Mouse (Mus musculus) embryo, embryonic 11 days (tissue): ENCODE data around the gene Fgfr2.
"Not testable (repeated sequence)": the region's sequence is repeated elsewhere in the genome, so short reads cannot be mapped to it uniquely, and the experiment has no call there.

Experiments used
- DNase-seq: peaks from one replicate; pipeline ENCODE4 v3.0.0-alpha.2; 2015

Gene Fgfr2

DNA sequence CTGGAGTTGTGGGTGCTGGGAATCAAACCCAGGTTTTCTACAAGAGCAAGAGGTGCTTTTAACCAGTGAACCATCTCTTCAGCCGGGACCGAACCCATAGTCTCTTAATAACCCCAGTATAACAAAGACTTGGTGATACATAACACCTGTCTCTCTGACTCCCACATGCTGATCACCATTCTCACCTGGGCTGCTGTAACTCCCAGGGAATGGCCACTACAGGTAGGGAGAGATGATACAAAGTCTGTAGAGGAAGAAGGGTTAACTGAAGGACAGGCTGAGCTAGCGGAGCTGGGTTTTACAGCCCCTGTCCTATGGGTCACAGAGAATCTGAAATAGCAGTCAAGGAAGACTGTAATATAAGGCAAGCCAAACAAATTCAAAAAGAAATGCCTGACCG is 2580.0 kb downstream of the Fgfr2 start:
- DNase-seq = no peak

DNA sequence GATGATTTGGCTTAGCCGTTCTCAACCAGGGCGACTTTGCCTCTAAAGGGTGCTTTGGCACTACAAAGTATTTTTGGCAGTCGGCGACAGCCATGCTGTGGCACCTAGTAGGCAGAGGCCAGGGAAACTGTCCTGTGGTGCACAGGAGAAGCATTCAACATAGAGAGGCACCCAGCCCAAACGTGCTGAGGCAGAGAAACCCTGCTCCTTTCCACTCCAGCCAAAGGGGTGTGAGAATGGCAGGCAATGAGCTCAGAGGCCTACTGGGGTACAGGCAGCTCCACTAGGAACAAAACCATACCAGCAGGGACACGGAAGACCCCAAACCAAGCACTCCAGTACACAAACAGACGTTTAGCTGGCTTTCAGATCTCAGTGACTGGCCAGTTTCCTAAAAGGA is 2583.0 kb downstream of the Fgfr2 start:
- DNase-seq = no peak

DNA sequence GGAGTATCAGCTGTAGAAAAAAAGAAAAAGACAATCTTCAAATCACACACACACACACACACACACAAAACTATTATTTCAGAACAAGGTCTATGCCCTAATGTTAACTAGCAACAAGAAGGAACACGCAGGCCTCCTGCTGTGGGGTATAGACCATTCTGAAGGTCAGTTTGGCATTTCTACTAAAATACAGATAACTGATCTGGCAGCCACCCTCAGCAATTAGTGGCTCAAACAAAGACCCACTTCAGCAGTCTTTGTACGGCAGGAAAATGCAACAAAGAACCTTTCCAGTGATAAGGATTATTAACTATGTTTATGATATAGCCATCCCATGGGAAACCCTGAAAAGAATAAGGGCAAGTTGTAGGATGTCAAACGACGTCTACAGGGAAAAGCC is 2586.1 kb downstream of the Fgfr2 start:
- no peak for DNase-seq

DNA sequence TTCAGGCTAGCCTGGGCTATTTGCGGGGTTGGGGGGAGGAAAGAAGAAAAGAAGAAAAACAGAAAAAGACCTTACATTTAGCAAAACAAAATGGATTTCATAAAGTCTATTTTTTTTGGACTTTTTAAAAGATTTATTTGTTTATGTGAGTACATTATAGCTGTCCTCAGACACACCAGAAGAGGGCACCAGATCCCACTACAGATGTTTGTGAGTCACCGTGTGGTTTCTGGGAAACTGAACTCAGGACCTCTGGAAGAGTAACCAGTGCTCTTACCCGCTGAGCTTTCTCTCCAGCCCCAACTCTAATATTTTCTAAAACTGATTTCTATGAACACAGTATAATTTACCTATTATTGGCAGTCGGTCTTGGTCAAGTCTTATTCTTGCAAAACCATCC is 2588.0 kb downstream of the Fgfr2 start:
- no peak for DNase-seq

DNA sequence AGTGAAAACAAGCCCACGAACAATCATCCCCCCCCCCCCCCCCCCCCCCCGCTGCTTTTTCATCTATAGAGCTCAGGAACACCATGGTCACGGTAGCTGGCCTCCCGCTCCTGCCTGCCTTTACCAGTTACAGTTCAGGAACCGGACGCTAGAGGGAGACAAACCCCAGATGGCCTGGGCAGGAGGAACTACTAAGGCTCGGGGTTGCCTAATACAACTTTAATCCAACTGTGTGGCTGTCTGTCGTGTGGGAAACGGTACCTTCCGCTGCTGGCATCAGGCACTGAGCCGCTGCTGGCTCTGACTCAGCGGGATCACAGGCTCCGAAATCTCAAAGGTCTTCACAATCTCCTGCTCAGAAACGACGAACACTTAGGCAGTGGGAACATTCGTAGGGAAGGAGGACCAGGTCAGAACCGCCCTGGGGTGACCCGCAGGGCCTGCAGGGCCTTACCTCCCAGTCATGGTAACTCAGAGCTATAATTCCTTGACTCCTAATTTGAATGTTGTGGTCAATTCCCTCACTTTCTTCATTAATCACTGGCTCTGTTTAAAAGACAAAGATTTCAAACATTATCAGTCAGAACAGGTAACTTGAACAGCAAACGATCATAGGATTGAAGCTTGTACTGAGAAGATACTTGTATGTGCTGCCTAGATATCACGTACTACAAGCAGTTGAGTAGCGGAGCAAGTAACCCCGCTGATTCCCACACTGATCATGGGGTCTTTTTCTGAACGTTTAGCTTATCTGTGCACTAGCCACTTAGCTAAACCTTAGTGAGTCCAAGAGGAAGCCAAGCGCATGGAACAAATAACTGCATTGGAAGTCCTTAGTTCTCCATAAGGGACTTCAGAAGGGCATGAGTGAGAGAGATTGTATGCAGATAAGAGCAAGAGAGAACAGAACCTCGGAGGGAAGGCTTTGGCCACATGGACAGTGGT is 2589.6 kb downstream of the Fgfr2 start:
- peak; percentile 84 for DNase-seq

DNA sequence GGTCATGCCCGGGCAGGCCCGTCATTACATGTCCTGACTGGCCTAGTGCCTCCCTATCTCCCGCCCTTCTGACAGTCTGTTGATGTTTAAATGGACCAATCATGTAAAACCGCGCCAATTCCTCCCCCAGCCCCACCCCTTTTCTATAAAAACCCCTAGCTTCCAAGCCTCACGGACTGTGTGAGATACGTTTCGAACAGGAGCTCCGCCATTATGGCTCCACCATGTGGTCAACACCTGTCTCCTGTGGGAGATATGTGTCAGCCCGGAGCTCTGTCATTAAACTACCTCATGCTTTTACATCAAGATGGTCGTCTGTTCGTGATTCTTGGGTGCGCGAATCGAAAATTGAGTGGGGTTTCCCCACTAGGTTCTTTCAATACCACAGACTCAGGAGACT is 2592.0 kb downstream of the Fgfr2 start:
- not testable (repeated sequence) for DNase-seq

DNA sequence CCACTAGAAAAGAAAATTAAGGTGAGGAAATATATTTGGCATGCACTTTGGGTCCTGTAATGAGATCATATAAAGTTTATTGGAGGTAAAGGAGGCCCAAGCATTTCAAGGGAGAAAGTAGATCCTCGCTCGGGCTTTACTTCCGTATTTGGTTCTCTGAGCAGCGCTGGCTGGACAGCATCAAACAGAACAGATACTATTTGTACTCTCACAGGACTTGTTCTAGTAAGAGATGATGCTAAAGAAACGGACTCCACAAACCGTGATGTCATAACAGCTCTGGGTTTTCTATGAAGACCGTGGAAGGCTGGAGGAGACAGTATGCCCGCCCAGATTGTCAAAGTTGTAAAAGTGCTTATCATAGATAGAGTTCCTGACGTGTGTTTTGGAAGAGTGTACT is 2595.8 kb downstream of the Fgfr2 start:
- no peak for DNase-seq

DNA sequence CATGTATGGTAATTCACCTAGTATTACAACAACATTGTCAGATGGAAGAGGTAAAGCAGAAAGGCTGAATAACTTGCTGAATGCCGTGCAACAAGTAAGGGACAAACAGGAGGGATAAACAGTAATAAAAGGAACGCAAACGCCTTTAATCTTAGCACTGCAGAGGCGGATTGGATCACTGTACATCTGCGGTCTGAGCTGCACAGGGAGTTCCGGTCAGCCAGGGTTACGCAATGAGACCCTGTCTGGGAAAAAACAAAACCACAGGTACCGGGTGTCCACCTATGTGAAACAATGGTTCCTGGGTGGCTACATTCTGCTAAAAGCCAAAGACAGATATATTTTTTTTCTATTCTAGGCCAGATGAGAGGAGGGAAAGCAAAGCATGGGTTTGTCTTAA is 2599.7 kb downstream of the Fgfr2 start:
- no peak for DNase-seq

DNA sequence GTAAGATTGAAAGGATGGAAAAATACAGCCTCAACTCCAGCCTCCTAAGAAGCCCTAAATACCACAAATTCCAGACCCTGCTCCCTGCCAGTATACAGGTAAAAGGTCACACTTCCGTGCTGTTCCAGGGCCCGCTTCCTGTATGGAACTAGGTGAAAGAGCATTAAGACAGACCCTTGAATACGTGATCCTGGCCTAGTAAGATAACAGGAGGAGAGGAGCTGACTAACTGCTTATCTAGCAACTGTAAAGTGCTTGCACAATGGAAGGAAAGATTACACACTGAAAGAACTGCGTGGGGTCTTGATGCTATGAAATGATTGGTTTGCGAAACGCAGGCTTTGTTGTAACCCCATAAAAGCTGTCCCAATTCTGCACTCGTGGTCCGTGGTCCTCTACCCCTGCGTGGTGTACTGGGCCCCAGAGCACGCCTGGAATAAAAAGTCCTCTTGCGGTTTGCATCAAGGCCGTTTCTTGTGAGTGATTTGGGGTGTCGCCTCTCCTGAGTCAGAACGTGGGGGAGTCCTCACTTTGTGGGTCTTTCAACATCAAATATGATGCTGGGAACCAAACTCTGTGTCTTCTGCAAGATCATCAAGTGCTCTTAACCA is 2602.2 kb downstream of the Fgfr2 start:
- peak; percentile 16 for DNase-seq

DNA sequence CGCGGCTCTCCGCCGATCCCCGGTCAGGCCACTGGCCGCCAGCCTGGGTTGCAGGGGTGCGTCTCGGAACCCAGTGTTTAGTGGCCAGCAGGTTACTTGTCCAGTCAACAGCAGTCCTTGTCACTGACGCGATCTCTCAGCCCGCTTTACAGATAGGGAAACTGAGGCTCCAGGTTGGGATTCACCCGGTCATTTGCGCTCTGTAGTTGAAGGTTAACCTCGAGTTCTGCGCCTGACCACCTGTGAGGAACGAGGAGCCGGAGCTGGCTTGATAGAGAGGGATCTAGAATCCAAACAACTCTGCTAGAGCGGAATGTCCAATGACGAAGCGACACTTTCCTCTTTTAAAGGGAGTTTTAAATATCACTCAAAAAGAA is 2603.1 kb downstream of the Fgfr2 start, which contains the start of gene Ate1:
Gene Ate1, minus strand, starts transcription at position 321 of the 377 bp plus-strand sequence.
- DNase-seq = no peak

DNA sequence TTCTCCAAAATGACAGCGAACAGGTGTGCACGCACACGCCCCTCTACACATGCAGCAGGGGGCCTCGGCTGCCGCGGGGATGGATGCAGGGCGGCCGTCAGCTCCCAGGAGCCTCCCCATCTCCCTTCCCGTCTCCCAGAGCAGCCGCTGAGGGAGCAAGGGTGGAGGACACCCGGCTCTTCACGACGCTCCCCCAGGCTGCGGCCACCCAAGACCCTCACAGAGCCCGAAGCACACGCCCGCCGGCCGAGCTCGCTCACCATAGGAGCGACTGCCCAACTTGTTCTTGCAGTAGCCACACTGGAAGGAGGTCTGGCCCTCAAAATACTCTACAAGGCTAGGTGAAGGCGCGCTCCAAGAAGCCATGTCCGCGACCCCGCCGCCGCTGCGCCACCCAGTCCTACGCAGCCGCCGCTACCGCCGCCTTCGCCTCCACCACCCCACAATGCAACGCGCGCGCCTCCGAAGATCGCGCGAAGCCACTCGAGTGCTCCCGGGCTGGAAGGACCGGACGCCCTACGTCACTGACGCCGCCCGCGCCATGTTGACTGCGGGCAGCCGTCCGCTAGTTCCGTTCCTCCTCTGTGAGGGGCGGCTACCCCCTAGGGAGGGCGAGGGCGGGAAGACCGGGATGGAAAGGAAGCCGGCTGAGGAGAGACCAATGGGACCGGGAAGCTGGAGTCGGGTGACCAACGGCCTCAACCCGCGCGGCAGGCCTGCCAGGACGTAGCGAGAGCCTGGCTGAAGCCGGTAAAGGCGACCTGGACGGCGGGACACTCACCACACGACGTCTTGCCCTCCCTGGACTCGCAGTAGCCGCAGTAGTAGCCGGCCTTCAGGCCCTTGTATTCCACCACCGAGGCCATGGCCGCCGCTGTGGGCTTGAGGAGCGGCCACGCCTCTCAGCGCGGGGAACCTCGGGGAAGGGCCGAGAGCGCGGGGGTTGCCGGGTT is 2603.8 kb downstream of the Fgfr2 start:
- DNase-seq = peak; percentile 99

DNA sequence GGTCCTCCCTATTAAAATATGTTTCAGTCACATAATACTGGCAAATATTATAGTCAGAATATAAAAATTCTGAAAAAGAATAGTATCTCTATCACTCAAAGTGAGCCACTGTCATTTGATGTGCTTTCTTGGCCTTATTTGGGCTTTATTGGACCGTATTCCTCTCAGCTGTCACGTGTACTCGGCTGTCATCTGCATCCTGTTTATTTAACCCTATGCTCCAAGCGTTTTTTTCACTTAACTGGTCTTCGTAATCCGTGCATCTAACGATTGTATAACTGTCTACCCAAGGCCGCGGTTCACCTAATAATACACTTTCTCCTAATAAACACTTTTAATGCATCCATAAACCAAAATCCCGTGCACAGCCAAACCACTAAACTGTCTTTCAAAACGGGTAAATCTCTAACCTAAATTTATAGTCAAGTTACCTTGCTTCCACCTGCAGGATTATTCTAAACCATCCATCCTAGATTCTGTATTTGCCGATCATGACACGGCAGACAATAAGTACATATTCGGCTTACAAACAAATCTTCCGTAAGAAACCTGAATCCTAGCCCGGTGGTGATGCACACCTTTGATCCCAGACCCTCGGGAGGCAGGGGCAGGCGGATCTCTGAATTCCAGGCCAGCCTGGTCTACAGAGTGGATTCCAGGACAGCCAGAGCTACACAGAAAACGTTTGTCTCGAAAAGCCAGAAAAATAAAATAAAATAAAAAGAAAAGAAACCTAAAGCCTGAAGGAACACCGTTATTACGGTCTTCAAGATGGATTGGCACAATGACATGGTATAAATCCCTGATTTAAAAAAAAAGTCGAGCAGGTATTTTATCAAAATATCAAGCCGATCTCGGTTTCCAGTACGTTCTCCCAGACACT is 2604.7 kb downstream of the Fgfr2 start:
- DNase-seq = no peak

DNA sequence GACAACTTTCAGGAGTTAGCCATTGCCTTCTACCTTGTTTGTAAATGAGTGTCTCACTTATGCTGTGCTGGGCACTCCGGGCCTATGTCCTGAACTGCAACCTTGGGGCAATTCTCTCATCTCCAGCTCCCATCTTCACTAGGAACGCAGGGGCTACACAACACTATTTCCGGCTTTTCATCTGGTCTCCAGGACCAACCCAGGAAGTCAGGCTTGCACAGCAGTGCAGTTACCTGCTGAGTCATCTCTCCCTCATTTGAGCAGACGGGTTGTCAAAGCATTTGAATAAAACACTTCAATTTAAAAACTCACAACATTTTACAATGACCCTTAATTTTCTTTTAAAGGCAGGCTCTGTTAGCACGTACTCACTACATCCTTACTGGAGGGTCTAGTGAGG is 2612.9 kb downstream of the Fgfr2 start:
- no peak for DNase-seq

DNA sequence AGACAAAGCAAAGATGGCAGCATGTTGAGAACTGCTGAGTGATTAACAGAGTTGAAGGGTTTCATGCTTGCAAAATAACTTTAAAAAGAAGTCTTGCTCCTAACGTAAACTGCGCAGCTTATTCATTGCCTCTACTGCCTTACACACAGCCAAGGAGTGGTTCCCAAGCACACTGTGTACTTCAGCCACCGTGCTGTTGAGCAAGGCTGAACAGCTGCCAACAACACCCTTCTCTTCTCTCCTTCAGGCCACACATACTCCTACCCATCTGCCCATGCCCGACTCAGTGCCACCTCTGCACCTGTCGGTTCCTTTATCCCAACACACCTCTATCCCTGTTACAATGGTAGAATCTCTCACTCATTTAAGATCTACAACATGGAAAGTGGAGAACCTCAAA is 2620.1 kb downstream of the Fgfr2 start:
- no peak for DNase-seq

DNA sequence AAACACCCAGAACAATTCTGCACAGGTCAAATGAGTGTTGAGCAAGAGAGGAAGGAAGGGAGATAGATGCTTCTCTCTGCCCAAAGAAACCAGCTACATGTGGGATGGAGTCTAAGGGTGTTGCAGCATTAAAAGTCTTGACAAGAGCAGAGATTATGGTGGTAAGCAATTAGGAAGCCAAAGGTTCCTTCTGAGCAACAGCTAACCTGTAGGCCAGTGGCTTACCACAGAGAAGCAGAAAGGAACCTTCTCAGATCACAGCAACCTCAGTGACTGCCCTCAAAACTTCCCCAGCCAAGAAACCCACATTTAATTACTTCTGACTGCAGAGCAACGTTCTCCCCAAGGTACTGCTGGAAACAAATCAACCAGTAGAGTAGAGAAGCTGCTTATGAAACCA is 2621.7 kb downstream of the Fgfr2 start:
- no peak for DNase-seq

DNA sequence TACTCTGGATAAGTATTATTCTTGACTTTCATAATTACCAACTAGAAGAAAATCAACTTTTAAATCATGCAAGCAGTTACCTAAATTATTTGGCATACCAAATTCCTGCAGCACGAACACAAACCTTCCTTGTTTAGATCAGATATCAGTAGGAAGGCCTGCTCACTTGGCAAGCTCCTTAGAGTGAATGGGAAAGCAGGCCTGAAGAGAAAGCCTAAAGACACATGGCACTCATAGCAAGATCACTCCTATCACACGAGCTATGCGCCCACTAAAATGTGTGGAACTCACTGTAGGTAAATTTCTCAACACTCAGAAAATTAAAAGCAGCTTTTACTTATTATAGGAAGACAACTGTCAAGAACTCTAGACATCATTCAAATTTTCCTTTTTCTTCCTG is 2629.8 kb downstream of the Fgfr2 start:
- DNase-seq = no peak

DNA sequence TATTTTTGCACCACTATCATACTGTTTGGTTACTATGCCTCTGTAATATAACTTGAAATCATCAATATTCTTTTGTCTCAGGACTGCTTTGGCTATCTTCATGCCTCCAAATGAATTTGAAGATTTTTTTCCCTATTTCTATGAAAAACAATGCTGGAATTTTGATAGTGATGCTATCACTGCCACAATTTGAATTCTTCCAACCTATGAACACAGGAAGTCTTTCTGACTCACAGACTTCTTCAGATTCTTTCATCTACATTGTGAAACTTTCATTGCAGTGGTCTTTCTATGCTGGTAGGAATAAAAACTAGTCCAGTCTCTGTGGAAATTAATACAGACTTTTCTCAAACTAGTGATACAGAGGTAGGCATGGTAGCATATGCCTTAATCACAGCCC is 2631.1 kb downstream of the Fgfr2 start:
- no peak for DNase-seq

DNA sequence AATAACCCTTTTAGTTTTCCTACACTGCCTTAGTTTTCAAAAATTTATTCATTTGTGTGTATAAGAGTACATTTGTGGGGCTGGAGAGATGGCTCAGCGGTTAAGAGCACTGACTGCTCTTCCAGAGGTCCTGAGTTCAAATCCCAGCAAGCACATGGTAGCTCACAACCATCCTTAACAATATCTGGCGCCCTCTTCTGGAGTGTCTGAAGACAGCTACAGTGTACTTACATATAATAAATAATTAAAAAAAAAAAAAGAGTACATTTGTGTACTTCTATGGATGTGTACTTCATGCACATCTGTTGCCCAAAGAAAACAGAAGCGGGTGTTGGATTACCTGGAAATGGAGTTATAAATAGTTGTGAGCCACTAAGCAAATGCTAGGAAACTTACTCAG is 2644.1 kb downstream of the Fgfr2 start:
- DNase-seq = not testable (repeated sequence)

DNA sequence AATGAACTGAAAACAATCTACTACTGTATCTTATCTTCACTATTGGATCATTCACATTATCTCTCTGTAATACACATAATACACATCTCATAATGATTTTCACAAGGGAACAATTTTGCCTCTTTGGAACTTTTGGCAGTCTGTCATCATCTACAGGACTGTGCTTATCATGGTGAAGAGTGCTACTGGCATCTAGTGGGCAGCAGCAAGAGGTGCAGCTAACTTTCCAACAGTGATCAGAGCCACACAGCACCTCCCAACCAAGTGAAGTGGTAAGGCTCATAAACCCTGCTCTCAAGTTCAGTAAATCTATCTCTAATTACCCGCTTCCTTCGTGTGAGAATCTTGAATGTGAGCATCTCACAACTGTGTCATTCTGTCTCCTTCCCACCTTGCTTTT is 2647.2 kb downstream of the Fgfr2 start:
- DNase-seq = peak; percentile 73

DNA sequence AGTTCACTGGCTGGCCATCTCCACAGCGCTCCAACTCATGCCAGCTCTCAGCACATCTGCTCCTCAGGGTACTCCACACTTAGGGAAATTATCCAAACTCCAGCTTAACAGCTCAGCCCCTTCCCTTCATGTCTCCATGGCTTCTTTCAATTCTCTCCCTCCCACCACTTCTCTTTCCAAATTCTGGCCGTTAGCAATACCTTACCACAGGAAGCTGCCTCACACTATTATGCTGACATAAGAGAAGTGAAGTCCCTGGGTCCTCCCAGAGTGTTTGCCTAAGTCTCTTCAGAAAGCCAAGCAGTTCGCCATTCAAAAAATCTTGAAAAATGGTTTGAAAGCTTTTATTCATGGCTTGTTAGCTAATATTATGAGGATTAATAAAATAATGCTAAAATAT is 2649.3 kb downstream of the Fgfr2 start:
- DNase-seq = no peak

DNA sequence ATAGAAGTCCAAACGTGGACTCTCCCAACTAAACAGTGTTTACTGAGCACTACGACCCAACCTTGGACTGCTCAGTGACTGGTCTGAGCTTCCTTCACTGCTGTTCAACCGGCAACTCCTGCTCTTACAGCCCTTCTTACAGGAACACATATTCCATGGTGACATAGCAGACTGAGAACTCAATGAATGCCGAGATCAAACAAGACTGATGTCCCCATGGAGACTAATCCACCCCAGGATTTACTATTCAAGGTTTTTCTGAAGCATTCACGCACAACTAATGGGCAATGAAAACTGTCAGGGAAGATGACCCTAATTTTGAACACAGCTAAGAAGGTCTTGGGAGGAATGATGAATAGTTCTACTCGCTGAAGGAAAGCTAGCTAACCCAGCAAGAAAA is 2650.5 kb downstream of the Fgfr2 start:
- peak; percentile 64 for DNase-seq

DNA sequence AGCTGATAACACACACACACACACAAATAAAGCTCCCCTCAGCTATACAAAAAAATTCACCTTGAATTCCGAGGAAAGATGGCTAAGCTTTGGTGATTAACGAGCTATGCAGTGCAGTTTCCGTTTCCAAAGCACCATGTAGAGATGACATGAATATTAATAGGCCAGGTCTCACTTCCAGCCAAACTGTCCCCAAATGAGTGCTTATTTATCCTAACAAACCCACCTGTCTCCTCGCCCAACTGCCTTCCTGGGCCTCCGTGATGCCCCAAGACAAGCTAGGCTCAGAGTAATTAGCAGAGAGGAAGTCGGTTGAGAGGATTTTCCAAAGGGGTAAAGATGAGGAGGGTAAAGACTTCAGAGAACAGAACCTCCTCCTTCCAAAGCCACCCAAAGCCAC is 2652.1 kb downstream of the Fgfr2 start:
- DNase-seq = no peak
